ENCODE assay signal across 8 mouse cellular contexts in the genomic region with DNA sequence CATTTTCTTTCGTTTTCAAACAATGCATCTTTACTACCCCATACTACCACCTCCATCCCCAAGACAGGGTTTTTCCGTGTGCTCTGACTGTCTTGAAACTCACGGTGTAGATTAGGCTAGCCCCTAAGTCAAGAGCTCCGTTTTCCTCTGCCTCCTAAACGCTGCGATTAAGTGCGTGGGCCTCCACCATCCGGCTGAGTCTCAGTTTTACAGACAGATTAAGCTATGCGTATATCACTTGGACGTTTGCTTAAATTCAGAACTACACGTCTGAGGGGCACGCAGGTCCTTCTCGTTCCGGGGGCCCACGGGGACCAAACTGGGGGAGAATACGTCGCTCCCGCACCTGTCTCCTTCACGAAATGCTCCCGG. TPM values are rescaled to one million over a fixed set of nuclear protein-coding genes. Genes with fewer than 3 reads are reported as not detected.
DNase-seq lines count a peak whose midpoint lies in the region; ATAC-seq and TF ChIP-seq lines count a peak whose summit lies in the region.

No protein-coding gene starts in this region.

- WGBS in kidney, embryonic 14.5 days, result under 1% methylated on average over 20 of the region's 20 CpGs
- WGBS in bone marrow, adult 2 months, result 1% methylated on average over 20 of the region's 20 CpGs
- WGBS in hindbrain, embryonic 14.5 days, result 2% methylated on average over 20 of the region's 20 CpGs
- WGBS in midbrain, embryonic 14.5 days, result under 1% methylated on average over 20 of the region's 20 CpGs

- no peak for DNase-seq in kidney, postnatal 36 days
- DNase-seq in hindbrain, embryonic 14.5 days (ENCODE audit: low spot score), result no peak
- peak; percentile 27 for DNase-seq in midbrain, embryonic 14.5 days
- no peak for DNase-seq in left cerebral cortex, postnatal 4 days
- DNase-seq in embryo, embryonic 11 days, result no peak

- peaks cover 43% of the 10 kb centered on the region for H3K36me3 ChIP-seq in kidney, embryonic 14.5 days (ENCODE audit: control insufficient read depth, insufficient read depth, low read length)
- peaks cover 38% of the 10 kb centered on the region for H3K36me3 ChIP-seq in hindbrain, embryonic 14.5 days (replicated peaks; ENCODE audit: control insufficient read depth, insufficient read depth)
- H3K36me3 ChIP-seq in midbrain, embryonic 14.5 days (ENCODE audit: control insufficient read depth, insufficient read depth, low read length), result peaks cover 35% of the 10 kb centered on the region

- no peak for TF ChIP-seq POLR2A in bone marrow, adult 2 months (IDR thresholded peaks at IDR 0.05; ENCODE audit: borderline replicate concordance, control insufficient read depth, low read depth, low read length)

- H3K4me1 ChIP-seq in kidney, embryonic 14.5 days (ENCODE audit: control insufficient read depth, insufficient read depth, low read length), result peaks cover 5% of the 10 kb centered on the region; the same call in 1 of the 2 replicates
- peaks cover 5% of the 10 kb centered on the region; the same call in 1 of the 2 replicates for H3K4me1 ChIP-seq in bone marrow, adult 2 months (ENCODE audit: control insufficient read depth, insufficient read depth, low read length)
- peaks cover 6% of the 10 kb centered on the region; the same call in 1 of the 2 replicates for H3K4me1 ChIP-seq in hindbrain, embryonic 14.5 days (replicated peaks; ENCODE audit: control insufficient read depth, insufficient read depth, low read length)
- peaks cover 4% of the 10 kb centered on the region; the same call in 1 of the 2 replicates for H3K4me1 ChIP-seq in midbrain, embryonic 14.5 days (ENCODE audit: control insufficient read depth, insufficient read depth, low read length)

- H3K27ac ChIP-seq in kidney, embryonic 14.5 days (ENCODE audit: low read depth, low read length), result peak overlapping the region; percentile 76
- peak overlapping the region; percentile 47; the same call in 1 of the 2 replicates for H3K27ac ChIP-seq in bone marrow, adult 2 months (ENCODE audit: control insufficient read depth, insufficient read depth, low read depth, low read length, poor library complexity)
- H3K27ac ChIP-seq in hindbrain, embryonic 14.5 days, result peak overlapping the region; percentile 73
- H3K27ac ChIP-seq in midbrain, embryonic 14.5 days (replicated peaks; ENCODE audit: low read depth, low read length), result peak overlapping the region; percentile 74; the same call in 1 of the 2 replicates

- no peak for ATAC-seq in kidney, embryonic 14.5 days (ENCODE audit: low FRiP score, low TSS enrichment)
- ATAC-seq in hindbrain, embryonic 14.5 days (ENCODE audit: low FRiP score), result no peak
- ATAC-seq in midbrain, embryonic 14.5 days (ENCODE audit: low FRiP score, low TSS enrichment), result no peak
- no peak for ATAC-seq in megakaryocyte-erythroid progenitor cell, adult 5-6 weeks (replicated peaks; ENCODE audit: low FRiP score, low TSS enrichment, poor library complexity, severe bottlenecking)

- peak overlapping the region; percentile 98 for H3K4me3 ChIP-seq in kidney, embryonic 14.5 days (ENCODE audit: low read length)
- peak overlapping the region; percentile 98 for H3K4me3 ChIP-seq in bone marrow, adult 2 months (replicated peaks; ENCODE audit: control insufficient read depth, low read depth, low read length)
- peak overlapping the region; percentile 64 for H3K4me3 ChIP-seq in hindbrain, embryonic 14.5 days (replicated peaks; ENCODE audit: low read length)
- H3K4me3 ChIP-seq in midbrain, embryonic 14.5 days (replicated peaks; ENCODE audit: low read depth, low read length), result peak overlapping the region; percentile 87

- H3K27me3 ChIP-seq in kidney, embryonic 14.5 days (ENCODE audit: control insufficient read depth, insufficient read depth, low read length), result no peaks in the 10 kb centered on the region
- H3K27me3 ChIP-seq in hindbrain, embryonic 14.5 days (ENCODE audit: control insufficient read depth, insufficient read depth, low read length), result no peaks in the 10 kb centered on the region
- no peaks in the 10 kb centered on the region for H3K27me3 ChIP-seq in midbrain, embryonic 14.5 days (ENCODE audit: control insufficient read depth, insufficient read depth, low read length)

- intact Hi-C loops in left cerebral cortex, postnatal 4 days (cut with DNase I), result no loop called here

- peak overlapping the region; percentile 71 for H3K4me2 ChIP-seq in kidney, embryonic 14.5 days (replicated peaks; ENCODE audit: low read depth, low read length)
- H3K4me2 ChIP-seq in hindbrain, embryonic 14.5 days (replicated peaks), result peak overlapping the region; percentile 69
- H3K4me2 ChIP-seq in midbrain, embryonic 14.5 days (ENCODE audit: low read length), result peak overlapping the region; percentile 63

- TF ChIP-seq CTCF in bone marrow, adult 2 months (IDR thresholded peaks at IDR 0.05; ENCODE audit: control insufficient read depth, insufficient read depth, low read length), result no peak

- H3K9ac ChIP-seq in kidney, embryonic 14.5 days (ENCODE audit: low read depth, low read length), result peak overlapping the region; percentile 84
- peak overlapping the region; percentile 71 for H3K9ac ChIP-seq in hindbrain, embryonic 14.5 days
- H3K9ac ChIP-seq in midbrain, embryonic 14.5 days (replicated peaks; ENCODE audit: low read length), result peak overlapping the region; percentile 81

- no peaks in the 10 kb centered on the region for H3K9me3 ChIP-seq in kidney, embryonic 14.5 days (ENCODE audit: control insufficient read depth, low read length)
- H3K9me3 ChIP-seq in hindbrain, embryonic 14.5 days (ENCODE audit: control insufficient read depth, low read length), result no peaks in the 10 kb centered on the region
- H3K9me3 ChIP-seq in midbrain, embryonic 14.5 days (ENCODE audit: control insufficient read depth, low read length), result no peaks in the 10 kb centered on the region

RNA-seq across cellular contexts. Expression of a gene that starts 0.6 kb away (rescaled TPM):
- polyA plus RNA-seq in kidney, embryonic 14.5 days (2014; fragmentation: Nextera tagmentation; extraction: Ambion mirVana), result 111 and 114 TPM in 2 replicates
- 28.0 and 38.3 TPM in 2 replicates for polyA plus RNA-seq in bone marrow, adult 2 months (2011; ENCODE audit: insufficient read depth, insufficient read length, low replicate concordance, missing spikeins)
- 79.4 and 83.1 TPM in 2 replicates for polyA plus RNA-seq in hindbrain, embryonic 14.5 days (2014; fragmentation: Nextera tagmentation; extraction: Ambion mirVana)
- 72.5 and 81.4 TPM in 2 replicates for polyA plus RNA-seq in midbrain, embryonic 14.5 days (2014; fragmentation: Nextera tagmentation; extraction: Ambion mirVana)
- total RNA-seq in megakaryocyte-erythroid progenitor cell, adult 5-6 weeks (2014; fragmentation: Nextera tagmentation), result 79.8 and 89.1 TPM in 2 replicates
- 39.6 and 49.6 TPM in 2 replicates for total RNA-seq in megakaryocyte-erythroid progenitor cell, adult 5-6 weeks (2017)
- 10 to 100 TPM; 52.2 to 54.0 TPM for total RNA-seq in left cerebral cortex, postnatal 4 days (2021)

RNA-seq across cellular contexts. Expression of a gene that starts 7.2 kb away (rescaled TPM):
- 3.2 and 4.1 TPM in 2 replicates for polyA plus RNA-seq in kidney, embryonic 14.5 days (2014; fragmentation: Nextera tagmentation; extraction: Ambion mirVana)
- 5.2 and 8.2 TPM in 2 replicates for polyA plus RNA-seq in bone marrow, adult 2 months (2011; ENCODE audit: insufficient read depth, insufficient read length, low replicate concordance, missing spikeins)
- polyA plus RNA-seq in hindbrain, embryonic 14.5 days (2014; fragmentation: Nextera tagmentation; extraction: Ambion mirVana), result 2.7 and 2.9 TPM in 2 replicates
- polyA plus RNA-seq in midbrain, embryonic 14.5 days (2014; fragmentation: Nextera tagmentation; extraction: Ambion mirVana), result 1.6 and 2.0 TPM in 2 replicates
- 17.4 and 20.5 TPM in 2 replicates for total RNA-seq in megakaryocyte-erythroid progenitor cell, adult 5-6 weeks (2014; fragmentation: Nextera tagmentation)
- total RNA-seq in megakaryocyte-erythroid progenitor cell, adult 5-6 weeks (2017), result 8.2 and 8.3 TPM in 2 replicates
- 1 to 10 TPM; 4.9 to 5.2 TPM for total RNA-seq in left cerebral cortex, postnatal 4 days (2021)

RNA-seq across cellular contexts. Expression of a gene that starts 11.1 kb away (rescaled TPM):
- 12.2 and 12.8 TPM in 2 replicates for polyA plus RNA-seq in kidney, embryonic 14.5 days (2014; fragmentation: Nextera tagmentation; extraction: Ambion mirVana)
- 3.1 and 8.9 TPM in 2 replicates for polyA plus RNA-seq in bone marrow, adult 2 months (2011; ENCODE audit: insufficient read depth, insufficient read length, low replicate concordance, missing spikeins)
- polyA plus RNA-seq in hindbrain, embryonic 14.5 days (2014; fragmentation: Nextera tagmentation; extraction: Ambion mirVana), result 9.4 and 10.6 TPM in 2 replicates
- 5.2 and 5.3 TPM in 2 replicates for polyA plus RNA-seq in midbrain, embryonic 14.5 days (2014; fragmentation: Nextera tagmentation; extraction: Ambion mirVana)
- total RNA-seq in megakaryocyte-erythroid progenitor cell, adult 5-6 weeks (2014; fragmentation: Nextera tagmentation), result 8.7 and 12.2 TPM in 2 replicates
- total RNA-seq in megakaryocyte-erythroid progenitor cell, adult 5-6 weeks (2017), result 2.3 and 6.5 TPM in 2 replicates
- 1 to 10 TPM; 9.2 to 9.3 TPM for total RNA-seq in left cerebral cortex, postnatal 4 days (2021)

RNA-seq across cellular contexts. Expression of a gene that starts 29.9 kb away (rescaled TPM):
- polyA plus RNA-seq in kidney, embryonic 14.5 days (2014; fragmentation: Nextera tagmentation; extraction: Ambion mirVana), result 19.6 and 36.8 TPM in 2 replicates
- polyA plus RNA-seq in bone marrow, adult 2 months (2011; ENCODE audit: insufficient read depth, insufficient read length, low replicate concordance, missing spikeins), result 10.8 and 16.1 TPM in 2 replicates
- 43.0 and 45.4 TPM in 2 replicates for polyA plus RNA-seq in hindbrain, embryonic 14.5 days (2014; fragmentation: Nextera tagmentation; extraction: Ambion mirVana)
- polyA plus RNA-seq in midbrain, embryonic 14.5 days (2014; fragmentation: Nextera tagmentation; extraction: Ambion mirVana), result 44.2 and 58.9 TPM in 2 replicates
- total RNA-seq in megakaryocyte-erythroid progenitor cell, adult 5-6 weeks (2014; fragmentation: Nextera tagmentation), result 27.2 and 30.0 TPM in 2 replicates
- total RNA-seq in megakaryocyte-erythroid progenitor cell, adult 5-6 weeks (2017), result 21.6 and 32.0 TPM in 2 replicates
- 100 to 1,000 TPM; 126 to 130 TPM for total RNA-seq in left cerebral cortex, postnatal 4 days (2021)

RNA-seq across cellular contexts. Expression of a gene that starts 51.3 kb away (rescaled TPM):
- 55.2 and 80.2 TPM in 2 replicates for polyA plus RNA-seq in kidney, embryonic 14.5 days (2014; fragmentation: Nextera tagmentation; extraction: Ambion mirVana)
- 55.0 and 68.0 TPM in 2 replicates for polyA plus RNA-seq in bone marrow, adult 2 months (2011; ENCODE audit: insufficient read depth, insufficient read length, low replicate concordance, missing spikeins)
- 164 and 183 TPM in 2 replicates for polyA plus RNA-seq in hindbrain, embryonic 14.5 days (2014; fragmentation: Nextera tagmentation; extraction: Ambion mirVana)
- 152 and 160 TPM in 2 replicates for polyA plus RNA-seq in midbrain, embryonic 14.5 days (2014; fragmentation: Nextera tagmentation; extraction: Ambion mirVana)
- 57.6 and 94.8 TPM in 2 replicates for total RNA-seq in megakaryocyte-erythroid progenitor cell, adult 5-6 weeks (2014; fragmentation: Nextera tagmentation)
- total RNA-seq in megakaryocyte-erythroid progenitor cell, adult 5-6 weeks (2017), result 21.2 and 23.9 TPM in 2 replicates
- total RNA-seq in left cerebral cortex, postnatal 4 days (2021), result 100 to 1,000 TPM; 171 to 176 TPM
